Mouse (Mus musculus): ENCODE results near the gene Fbxw7.

The Fbxw7 gene

GRCm38 (mm10) chr3:84889648-84890047, 74.6 kb downstream of the Fbxw7 start:
- no peak for DNase-seq (ENCODE audit: inconsistent ontology term)

DNA sequence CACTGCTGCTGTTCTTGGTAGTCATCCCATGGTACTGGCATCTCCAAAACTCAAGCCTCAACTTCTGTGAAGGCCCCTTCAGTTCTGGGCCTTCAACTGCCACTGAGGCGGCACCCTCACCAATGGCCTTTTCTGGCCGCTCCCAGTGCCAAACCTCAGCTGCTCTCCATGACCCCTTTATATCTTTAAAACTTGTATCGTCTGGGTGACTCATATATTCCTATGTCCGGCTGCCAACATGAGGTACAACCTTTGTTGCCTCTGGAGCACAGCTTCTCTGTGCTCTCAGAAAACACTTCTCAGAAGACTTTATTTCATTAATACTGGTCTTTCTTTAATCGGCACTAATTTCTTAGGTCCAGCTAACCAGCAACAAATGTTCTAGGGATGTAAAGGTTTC, 75.9 kb downstream of the Fbxw7 start:
- no peak for DNase-seq (ENCODE audit: inconsistent ontology term)

DNA sequence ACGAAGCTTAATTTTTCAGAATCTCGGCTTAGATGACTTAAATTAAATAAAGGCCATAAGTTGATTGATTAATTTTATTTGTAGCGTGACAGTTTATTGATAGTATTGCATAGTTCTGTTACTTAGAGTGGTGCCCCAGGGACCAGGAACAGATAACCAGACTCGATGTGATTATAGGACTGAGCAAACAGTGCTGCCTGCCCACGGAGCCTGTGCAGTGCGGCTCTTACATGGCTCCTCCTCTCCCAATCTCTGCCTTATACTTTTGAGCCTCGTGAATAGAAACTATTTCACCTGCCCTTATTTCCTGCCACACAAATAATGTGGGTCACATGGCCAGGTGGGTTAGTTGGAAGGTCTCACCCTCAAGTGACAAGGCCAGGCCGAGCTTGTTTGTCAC, 82.9 kb downstream of the Fbxw7 start:
- no peak for DNase-seq (ENCODE audit: inconsistent ontology term)

GRCm38 (mm10) chr3:84906528-84906927, 91.5 kb downstream of the Fbxw7 start:
- no peak for DNase-seq (ENCODE audit: inconsistent ontology term)

GRCm38 (mm10) chr3:84914284-84914683, 99.2 kb downstream of the Fbxw7 start:
- DNase-seq (ENCODE audit: inconsistent ontology term): no peak

GRCm38 (mm10) chr3:84917903-84918679, 103.0 kb downstream of the Fbxw7 start:
- no peak for DNase-seq (ENCODE audit: inconsistent ontology term)

DNA sequence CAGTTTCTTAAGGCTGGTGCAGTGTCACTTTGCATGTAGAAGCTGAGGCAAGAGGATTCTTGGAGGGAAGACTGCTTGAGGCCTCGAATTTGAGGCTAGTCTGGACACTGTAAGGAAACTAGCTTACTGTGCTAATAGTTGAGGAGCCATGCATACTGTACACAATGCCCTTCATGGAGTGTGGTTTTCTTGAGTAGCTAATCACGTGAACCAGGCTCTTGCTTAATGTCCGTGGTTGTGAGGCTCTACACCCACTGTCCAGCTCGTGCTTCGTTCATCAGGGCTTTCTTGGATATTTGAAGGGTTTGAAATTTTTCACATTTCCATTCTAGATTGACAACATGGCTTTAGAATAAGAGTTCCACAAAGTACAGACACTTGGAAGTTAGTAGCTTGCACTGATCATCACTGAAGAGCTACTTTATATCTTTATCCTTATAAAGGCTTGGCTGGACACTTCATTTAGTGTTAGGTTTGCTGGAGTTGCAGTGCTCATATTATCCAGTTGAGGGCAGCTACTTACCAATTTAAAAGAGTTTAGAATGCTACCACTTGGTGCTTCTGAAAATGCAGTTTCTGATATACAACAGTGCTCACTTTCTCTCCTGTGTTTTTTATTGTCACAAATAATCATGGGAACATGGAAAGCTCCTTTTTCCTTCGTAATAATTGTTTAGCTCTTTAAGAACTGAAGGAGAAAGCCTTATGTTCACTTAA, 106.8 kb downstream of the Fbxw7 start:
- no peak for DNase-seq (ENCODE audit: inconsistent ontology term)

DNA sequence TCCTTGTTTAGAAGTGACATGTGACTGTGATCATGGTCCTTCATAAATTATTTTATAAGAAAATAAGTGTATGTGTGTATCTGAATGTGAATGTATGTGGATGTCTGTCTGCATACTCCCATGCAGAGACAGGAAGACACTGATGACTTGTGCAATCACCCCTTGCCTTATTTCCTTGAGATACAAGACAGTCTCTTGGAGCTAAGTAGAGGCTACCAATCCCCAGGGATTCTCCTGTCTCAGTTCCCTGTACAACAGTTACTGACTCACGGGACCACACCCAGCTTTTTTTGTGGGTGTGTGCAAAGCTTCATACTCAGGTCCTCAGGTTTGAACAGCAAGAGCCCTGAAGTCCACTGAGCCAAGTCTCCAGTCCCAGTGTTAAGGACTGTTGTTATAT, 108.2 kb downstream of the Fbxw7 start:
- DNase-seq (ENCODE audit: inconsistent ontology term): no peak

DNA sequence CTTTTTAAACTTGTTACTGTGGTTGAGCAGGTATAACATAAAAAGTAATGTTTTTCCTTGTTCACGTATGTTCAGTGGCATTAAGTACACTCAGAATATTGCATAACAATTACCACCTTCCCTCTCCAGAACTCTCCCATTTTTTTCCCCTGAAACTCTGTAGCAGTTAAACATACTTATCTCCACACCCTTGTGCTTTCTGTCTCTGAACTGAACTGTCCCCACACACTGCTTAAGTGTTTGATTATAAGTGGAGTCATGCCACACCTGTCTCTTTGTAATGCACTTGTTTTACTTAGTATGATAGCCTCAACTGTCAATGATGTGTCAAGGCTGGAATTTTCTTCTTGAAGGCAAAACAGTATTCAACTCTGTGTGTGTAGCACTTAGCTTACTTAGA, 108.6 kb downstream of the Fbxw7 start:
- no peak for DNase-seq (ENCODE audit: inconsistent ontology term)

DNA sequence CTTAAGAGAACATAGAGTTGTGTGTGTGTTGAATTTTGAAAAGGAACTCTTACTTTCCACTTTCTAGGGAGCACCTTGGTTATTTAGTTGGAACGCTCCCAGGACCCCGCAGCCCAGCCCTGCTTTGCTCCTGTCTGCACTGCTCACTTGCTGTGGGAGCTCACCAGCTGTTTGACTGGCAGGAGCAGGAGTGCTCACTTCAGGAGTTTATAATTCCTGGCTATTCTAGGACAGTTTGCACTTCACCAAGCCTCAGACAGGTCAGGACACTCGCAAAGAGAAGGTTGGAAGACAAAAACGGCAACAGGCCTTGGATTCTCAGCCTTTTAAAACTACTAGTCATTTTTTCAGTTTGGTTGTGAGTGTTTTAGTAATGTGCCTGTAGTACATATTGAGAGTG, 110.2 kb downstream of the Fbxw7 start:
- no peak for DNase-seq (ENCODE audit: inconsistent ontology term)

DNA sequence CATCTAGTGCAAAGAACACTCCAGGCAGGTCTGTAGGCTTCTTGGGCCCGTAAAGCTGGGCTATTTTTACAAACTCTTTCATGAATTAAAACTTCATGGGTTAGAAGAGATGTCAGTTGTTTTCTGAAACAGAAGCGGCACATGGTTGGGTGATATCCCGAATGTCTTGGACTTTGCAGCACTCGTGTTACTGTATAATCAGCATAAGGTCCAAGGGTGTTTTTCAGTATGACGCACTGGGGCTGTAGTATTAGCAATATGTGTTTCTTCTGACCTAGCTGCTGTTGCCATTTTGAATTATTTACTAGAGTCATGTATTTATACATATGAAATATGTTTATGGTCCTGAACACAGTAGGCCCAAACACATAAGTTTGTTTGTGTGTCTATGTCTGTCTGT, 111.1 kb downstream of the Fbxw7 start:
- no peak for DNase-seq (ENCODE audit: inconsistent ontology term)

- DNase-seq (ENCODE audit: inconsistent ontology term): peak; percentile 14
Measured at GRCm38 (mm10) chr3:84927168-84927794, 112.2 kb downstream of the Fbxw7 start.

DNA sequence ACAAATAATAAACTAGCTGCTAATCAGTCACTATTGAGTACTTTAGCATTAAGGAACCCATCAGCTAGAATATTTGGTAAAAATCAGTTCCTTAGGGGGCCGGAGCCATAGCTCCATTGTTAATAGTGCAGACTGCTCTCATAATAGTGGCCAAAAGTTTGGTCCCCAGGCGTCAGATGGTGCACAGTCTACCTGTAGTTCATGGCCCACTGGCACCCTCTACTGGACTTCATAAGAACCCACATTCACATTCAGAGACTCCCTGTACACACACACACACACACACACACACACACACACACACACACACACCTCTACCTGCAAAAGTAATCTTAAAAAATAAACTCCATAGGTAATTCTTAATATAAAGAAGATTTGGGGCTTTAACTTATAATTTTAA, 112.8 kb downstream of the Fbxw7 start:
- no peak for DNase-seq (ENCODE audit: inconsistent ontology term)

GRCm38 (mm10) chr3:84929171-84929570, 114.1 kb downstream of the Fbxw7 start:
- DNase-seq (ENCODE audit: inconsistent ontology term): no peak

- no peak for DNase-seq (ENCODE audit: inconsistent ontology term)
Measured at GRCm38 (mm10) chr3:84930683-84931082, 115.6 kb downstream of the Fbxw7 start.

DNA sequence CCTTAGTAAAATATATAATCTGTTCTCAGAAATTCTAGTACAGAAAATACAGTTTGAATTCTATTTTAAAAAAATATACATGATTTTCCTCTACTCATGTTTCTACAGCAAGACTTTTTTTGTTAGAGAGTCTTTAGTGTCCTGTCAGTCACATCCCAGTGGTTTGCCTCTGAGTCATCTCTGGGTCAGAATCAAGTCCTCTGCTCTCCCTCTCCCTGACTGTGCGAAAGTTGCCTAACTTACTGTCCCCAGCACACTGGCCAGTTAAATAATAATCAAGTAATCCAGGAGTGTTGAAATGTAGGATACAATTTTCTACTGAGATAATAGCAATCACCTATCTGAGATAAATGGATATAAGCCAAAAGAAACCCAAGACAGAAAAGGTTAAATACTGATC, 120.7 kb downstream of the Fbxw7 start:
- peak; percentile 27 for DNase-seq (ENCODE audit: inconsistent ontology term)

- peak; percentile 31 for DNase-seq (ENCODE audit: inconsistent ontology term)
Measured at GRCm38 (mm10) chr3:84936252-84936651, 121.2 kb downstream of the Fbxw7 start.

GRCm38 (mm10) chr3:84936956-84937355, 121.9 kb downstream of the Fbxw7 start:
- no peak for DNase-seq (ENCODE audit: inconsistent ontology term)

GRCm38 (mm10) chr3:84937360-84938355, 122.6 kb downstream of the Fbxw7 start:
- DNase-seq (ENCODE audit: inconsistent ontology term): peak; percentile 55

DNA sequence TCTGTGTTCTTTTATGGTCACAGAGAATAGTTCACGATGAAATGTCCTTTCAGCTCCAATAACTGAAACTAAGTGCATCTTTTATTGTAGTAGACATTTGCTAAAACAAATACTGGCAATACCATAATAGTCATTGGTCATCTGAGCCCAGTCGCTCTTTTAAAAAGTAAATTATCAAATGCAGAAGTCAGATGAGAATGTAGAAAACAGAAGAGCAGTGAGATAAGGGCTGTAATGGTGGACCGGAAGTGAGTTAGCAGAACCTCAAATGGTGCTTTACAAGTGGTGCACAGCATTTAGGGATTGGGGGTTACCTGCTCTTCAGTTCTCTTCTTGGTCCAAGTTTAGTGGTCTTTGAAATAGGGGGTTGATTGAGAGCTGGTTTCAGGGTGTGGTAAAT, 129.9 kb downstream of the Fbxw7 start:
- DNase-seq (ENCODE audit: inconsistent ontology term): no peak

GRCm38 (mm10) chr3:84946381-84946780, 131.3 kb downstream of the Fbxw7 start:
- DNase-seq (ENCODE audit: inconsistent ontology term): no peak

DNA sequence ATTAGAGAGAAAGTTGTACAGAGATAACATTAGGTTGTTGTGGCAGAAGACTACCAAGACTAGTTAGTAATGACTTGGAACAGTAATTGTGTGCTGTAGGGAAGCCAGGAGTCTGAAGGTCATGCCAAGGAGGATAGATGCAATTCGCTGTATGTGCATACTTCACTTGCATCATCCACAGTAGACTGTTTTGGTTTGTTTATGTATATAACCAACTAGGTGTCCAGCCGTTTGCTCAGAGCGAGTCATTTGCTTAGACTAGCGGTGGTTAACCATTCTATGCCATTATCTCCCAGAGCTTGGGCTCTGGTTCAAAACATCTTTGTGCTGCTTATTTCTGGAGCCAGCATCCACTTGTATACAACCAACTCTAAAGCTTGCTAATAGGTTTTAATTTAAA, 134.3 kb downstream of the Fbxw7 start:
- no peak for DNase-seq (ENCODE audit: inconsistent ontology term)
